Comparison of ENCODE assay signal across 9 mouse cellular contexts in genomic region chr14:56512084-56512483, GRCm38 (mm10).
A peak's percentile ranks its signal among the peaks of the same experiment; 100 is the strongest.
DNase-seq lines count a peak whose midpoint lies in the region; ATAC-seq and TF ChIP-seq lines count a peak whose summit lies in the region.
"Had no signal": no experiment of that assay in that cellular context is flagged by ENCODE, and none has a peak within 500 bp of the region (broad histone marks: within the 10 kb centered on the region; RNA-seq: fewer than 3 reads in every experiment).

No protein-coding gene starts in this region.

- H3K4me2 ChIP-seq in lung, embryonic 14.5 days: no peak overlapping the region
- H3K4me2 ChIP-seq: midbrain, embryonic 12.5 days had no signal

- H3K27me3 ChIP-seq in lung, embryonic 14.5 days (ENCODE audit: insufficient read depth, low read length): no peaks in the 10 kb centered on the region
- H3K27me3 ChIP-seq: midbrain, embryonic 12.5 days had no signal

- ATAC-seq in lung, embryonic 14.5 days (ENCODE audit: insufficient read depth): no peak
- no peak for ATAC-seq in megakaryocyte, adult 5-6 weeks (ENCODE audit: poor library complexity, severe bottlenecking)

- no peak overlapping the region for H3K9ac ChIP-seq in lung, embryonic 14.5 days
- H3K9ac ChIP-seq: midbrain, embryonic 12.5 days had no signal

- H3K4me1 ChIP-seq in lung, embryonic 14.5 days (ENCODE audit: insufficient read depth): no peaks in the 10 kb centered on the region
- H3K4me1 ChIP-seq: midbrain, embryonic 12.5 days had no signal

- H3K27ac ChIP-seq in gastrocnemius, adult 2 months: no peak overlapping the region
- no peak overlapping the region for H3K27ac ChIP-seq in lung, embryonic 14.5 days (ENCODE audit: low read depth)
- H3K27ac ChIP-seq: midbrain, embryonic 12.5 days had no signal

- intact Hi-C loops in gastrocnemius, adult 2 months (cut with DNase I): no loop called here

- no peaks in the 10 kb centered on the region for H3K36me3 ChIP-seq in lung, embryonic 14.5 days (ENCODE audit: insufficient read depth)
- H3K36me3 ChIP-seq: midbrain, embryonic 12.5 days had no signal

- DNase-seq in gastrocnemius, adult 2 months: no peak
- no peak for DNase-seq in gastrocnemius, postnatal 10 days
- peak; percentile 17 for DNase-seq in 3134 (ENCODE audit: extremely low read depth, insufficient read length, low spot score)
- peak; percentile 14 for DNase-seq in brain, adult 2 months (ENCODE audit: low read depth, low spot score)
- peak; percentile 61 for DNase-seq in lung, embryonic 14.5 days
- no peak for DNase-seq in T-cell, adult 2 months (ENCODE audit: low spot score)
- DNase-seq in layer of hippocampus, adult 9-11 months: no peak

- 28% methylated on average over 6 of the region's 6 CpGs for WGBS in lung, embryonic 14.5 days

- no peak overlapping the region for H3K4me3 ChIP-seq in gastrocnemius, adult 2 months
- no peak overlapping the region for H3K4me3 ChIP-seq in lung, embryonic 14.5 days (ENCODE audit: low read depth, low read length)
- H3K4me3 ChIP-seq: midbrain, embryonic 12.5 days had no signal

- TF ChIP-seq CTCF in gastrocnemius, adult 2 months (IDR thresholded peaks at IDR 0.05): peak; percentile 14; the same call in 1 of the 2 replicates
- peak; percentile 65 for TF ChIP-seq CTCF in lung, embryonic 14.5 days (IDR thresholded peaks at IDR 0.05; ENCODE audit: low read depth)

- no peaks in the 10 kb centered on the region for H3K9me3 ChIP-seq in lung, embryonic 14.5 days (ENCODE audit: low read depth, low read length)
- H3K9me3 ChIP-seq: midbrain, embryonic 12.5 days had no signal

Comparison
In these comparisons a context has a peak if more than half of its experiments do, and no peak if none do; other contexts are left out.
1. DNase-seq: peak in 3134 (single experiment), brain, adult 2 months (single experiment) and lung, embryonic 14.5 days (single experiment); none in gastrocnemius, adult 2 months (single experiment), gastrocnemius, postnatal 10 days (single experiment), T-cell, adult 2 months (single experiment) and layer of hippocampus, adult 9-11 months (single experiment).